Mouse (Mus musculus): ENCODE results near the gene Adamtsl4.

DNA sequence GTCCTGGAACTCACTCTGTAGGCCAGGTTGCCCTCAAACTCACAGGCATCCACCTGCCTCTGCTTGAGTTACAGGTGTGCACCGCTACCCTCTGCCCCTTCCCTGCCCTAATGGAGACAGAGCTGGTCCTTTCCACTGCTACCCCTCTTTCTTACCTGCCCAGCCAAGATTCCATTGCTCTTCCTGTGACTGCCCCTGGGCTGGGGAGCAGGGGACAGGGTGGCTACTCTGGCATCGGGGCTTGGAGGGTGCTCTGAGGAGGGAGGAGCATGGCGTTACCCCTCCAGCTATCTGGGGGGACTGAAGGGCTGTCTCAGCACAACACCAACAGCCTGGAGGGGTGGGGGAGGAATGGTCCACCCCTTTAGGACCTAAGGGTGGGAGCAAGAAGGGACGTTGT is 2.4 kb downstream of the Adamtsl4 start:
- TF ChIP-seq CTCF (IDR thresholded peaks at IDR 0.05; ENCODE audit: low read depth) (no peak), EP300 (IDR thresholded peaks at IDR 0.05; ENCODE audit: low read depth) (no peak)
